Mouse (Mus musculus): ENCODE results near the gene Robo1.

Gene Robo1

DNA sequence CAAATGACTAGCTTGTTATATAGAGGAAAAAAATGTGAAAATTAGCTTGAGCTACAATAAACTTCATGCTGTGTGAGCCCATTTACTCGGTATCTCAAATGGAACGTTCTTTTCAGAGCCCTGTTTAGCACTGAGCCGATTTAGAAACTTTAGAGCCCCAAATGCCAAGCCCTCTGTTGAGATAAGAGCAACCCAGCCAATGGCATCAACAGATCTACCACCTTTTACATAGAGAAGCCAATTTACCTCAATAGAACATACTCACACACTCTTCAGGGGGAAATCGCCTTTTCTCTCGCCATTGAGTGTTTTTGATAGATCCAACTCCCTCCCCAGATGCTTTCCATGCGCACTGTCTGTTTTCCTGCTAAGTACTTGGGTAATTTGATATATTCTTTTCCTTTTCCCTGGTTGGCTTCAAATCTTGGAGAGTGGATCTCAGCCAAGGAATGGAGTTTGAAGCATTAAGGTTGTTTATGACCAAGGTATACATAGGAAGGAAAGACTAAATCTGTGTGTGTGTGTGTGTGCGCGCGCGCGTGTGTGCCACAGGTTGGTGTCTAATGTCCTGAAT lies 378.5 kb downstream of the Robo1 start:
- no peak for DNase-seq

DNA sequence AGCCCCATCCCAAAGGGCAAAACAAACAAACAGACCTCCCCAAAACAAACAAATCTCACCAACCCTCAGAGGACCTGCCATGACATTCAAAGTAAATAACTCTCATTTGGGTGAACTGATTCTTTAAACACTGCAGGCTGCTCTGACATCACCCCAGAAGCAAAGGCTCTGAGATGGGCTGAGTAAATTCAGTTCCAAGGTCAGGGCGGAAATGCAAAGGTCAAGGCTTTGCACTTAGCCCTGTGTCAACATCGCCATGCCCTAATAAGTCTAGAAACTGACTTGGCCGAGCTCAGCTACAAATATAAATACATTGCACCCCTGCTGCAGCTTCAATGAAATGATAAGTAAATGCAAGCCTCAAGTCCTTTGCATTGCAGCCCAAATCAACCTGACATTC lies 379.5 kb downstream of the Robo1 start:
- DNase-seq: no peak

DNA sequence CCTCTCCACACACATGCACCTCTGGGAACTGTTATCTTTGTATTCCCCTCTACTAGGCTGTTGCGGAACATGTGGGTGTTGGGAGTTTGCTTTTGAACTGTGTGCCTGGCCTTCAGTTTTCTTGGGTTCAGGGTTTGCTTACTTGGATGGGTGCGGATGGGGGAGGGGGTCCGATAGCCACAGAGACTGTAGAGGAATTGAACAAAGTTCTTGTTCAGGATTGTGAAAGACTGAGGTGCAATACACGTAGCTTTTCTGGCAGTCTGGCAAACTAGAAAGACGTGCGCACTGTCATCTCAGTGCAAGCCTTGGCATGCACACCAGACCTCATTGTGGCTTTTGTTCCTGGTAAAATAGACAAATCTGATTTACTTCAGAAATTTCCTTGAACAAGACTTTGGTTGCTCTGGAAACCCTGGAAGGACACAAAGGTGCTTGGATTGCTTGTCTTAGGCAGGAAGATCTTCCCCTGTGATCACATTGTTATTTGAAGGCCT lies 380.1 kb downstream of the Robo1 start:
- no peak for DNase-seq

DNA sequence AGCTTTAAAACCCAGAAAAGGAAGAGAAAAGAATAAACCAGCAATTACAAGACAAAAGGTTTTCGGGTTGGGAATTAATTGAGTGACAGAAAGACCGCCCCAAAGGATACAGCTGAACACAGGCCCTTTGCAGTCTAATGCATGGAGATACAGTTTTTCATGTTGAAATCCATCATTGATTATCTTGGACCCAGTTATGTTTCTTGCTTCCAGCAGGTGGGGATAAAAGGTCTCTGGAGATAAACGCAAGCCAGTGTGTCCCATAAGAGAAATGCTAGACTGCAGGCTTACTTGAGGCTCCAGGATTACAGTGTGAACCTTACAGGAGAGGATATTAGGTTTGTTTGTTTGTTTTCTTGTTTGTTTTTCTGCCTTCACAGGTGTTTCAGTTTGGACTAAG lies 383.8 kb downstream of the Robo1 start:
- peak in 1 of 2 experiments; percentile 30 for DNase-seq

DNA sequence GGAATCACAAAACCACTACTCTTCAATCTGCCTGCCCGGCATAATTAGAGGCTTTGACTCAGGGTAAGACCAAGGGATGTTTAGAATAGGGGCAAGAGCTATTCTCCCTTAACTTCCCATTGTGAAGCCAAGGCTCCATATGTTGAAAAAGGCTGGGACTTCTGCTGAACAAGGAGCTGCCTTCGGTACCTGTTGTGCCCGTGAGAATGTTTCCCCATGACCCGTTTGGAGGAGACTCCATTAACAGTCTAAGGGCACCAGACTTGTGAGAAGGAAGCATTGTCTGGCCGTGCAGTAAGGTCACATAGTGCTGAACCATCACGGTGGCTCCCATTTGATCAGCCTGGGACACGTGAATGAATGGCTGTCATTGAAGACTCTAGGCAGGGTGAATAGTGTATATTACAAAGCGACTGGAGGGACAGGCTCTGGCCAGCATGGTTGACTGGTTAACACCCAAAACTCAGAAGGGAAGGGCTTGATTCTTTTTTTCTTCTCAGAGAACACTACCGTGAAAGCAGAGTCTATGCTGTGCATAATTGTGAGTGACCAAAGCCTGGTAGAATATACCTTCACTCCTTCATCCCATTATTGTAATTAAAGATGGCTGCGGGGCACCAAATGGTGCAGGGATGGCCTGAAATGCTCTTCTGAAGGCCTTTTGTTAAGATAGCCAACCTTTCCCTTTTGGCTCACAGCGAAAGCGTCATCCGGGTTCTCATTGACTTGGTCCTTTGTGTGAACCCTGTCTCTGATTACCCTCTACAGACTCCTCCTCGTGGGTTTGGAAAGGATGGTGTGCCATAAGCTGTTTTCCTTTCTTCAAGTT lies 385.6 kb downstream of the Robo1 start:
- no peak for DNase-seq

DNA sequence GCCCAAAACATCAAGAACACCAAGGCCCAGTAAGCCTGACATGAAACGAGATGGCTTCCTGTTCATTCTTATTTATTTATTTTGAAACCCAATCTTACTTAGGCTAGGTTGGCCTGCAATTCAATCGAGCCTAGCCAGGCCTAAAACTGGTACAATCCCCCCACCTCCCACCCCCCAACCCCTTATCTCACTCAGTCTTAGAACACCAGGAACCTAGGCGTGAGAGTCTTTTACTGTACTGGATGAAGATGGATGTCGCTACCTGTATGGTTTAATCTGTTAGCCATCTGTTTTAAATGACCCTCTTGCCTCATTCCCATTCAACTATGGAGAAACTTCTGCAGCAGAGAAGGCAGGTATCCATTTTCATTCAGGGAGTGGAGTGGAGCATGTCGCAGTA lies 386.7 kb downstream of the Robo1 start:
- no peak for DNase-seq

DNA sequence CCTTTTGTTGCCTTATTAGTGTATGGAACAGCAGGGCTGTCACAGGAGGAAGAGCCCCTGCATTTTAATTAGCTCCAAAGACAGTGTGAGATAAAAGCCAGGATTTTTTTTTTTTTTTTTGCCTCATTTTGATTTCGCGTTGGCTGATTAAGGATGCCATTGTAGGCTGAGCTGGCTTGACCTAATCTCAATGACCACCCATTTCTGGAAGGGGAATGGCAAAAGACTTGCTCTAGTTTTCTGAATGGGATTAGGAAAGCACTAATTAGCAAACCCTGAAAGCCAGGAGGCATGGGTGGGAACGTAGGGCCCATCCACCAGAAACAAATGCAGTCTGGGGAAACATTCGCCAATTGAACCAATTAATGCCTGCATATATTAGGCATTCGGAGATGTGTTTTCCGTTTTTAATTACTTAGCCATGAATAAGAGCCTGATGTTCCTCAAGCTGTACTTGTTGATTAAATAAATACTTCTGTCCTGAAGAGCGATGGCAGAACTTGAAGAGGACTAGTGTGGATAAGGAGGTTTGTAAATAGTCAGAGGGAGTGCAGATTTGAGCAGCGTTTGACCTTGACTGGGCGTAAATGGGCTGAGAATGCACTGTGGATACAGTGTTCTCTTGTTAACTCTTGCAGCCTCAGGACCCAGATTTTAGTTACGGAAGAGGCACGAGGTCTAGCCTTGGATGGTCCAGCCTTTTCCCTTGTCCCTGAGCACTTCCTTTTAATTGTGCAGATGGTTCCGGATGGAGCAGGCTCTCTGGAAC lies 391.3 kb downstream of the Robo1 start:
- no peak for DNase-seq

DNA sequence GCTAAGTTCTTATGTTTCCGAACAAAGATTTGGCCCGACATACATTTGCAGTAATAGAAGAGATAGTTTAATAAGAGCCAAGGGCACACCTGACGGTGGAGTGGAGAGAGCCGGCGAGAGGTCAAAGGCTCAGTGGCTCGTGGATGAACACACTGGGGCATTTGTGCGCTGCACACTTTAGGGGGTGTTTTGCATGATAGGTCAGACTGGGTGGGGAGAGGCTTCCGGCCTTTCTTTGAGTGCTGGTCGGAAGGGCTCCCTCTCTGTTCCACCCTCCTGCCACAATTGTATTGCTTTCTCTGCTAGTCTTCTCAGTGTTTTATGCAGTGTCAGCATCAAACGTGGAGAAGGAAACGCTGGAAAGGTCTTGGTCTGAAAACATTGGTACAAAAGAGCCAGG lies 392.2 kb downstream of the Robo1 start:
- no peak for DNase-seq

DNA sequence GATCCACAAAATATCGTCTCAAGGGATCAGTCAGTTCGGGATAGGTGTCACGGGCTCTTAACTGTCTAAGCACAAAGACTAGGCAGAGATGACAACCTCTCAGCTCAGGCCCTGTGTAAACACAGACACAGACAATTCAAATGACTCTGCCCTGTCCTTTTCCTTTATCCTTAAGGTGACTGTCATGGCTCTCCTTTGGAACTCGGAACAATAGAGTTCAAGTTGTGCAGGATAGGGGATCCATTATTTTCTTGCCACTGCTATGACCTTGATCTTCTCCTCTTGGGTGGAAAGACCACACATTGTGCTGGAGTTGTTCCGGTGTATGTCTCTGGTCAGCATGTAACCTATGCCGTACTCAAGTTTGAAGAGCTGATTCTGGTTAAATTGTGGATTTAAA lies 395.4 kb downstream of the Robo1 start:
- DNase-seq: no peak

DNA sequence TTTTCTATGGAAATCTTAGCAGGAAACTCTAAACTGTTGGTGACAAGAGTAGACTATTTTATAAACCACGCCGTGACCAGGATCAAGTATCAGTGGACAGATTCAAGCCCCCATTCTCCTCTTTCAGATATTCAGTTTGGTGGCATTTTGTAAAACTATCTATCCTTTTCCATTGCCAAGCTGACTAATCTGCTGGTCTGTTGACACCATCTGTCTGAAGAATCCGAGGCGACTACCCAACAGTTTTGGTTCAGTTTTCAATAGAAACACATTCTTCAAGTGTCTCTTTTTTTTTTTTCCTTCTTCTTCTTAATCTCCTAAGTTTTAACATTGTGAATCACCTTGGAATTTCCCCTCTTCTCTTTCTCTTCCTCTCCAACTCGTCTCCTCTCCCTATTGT lies 397.7 kb downstream of the Robo1 start:
- DNase-seq: no peak

DNA sequence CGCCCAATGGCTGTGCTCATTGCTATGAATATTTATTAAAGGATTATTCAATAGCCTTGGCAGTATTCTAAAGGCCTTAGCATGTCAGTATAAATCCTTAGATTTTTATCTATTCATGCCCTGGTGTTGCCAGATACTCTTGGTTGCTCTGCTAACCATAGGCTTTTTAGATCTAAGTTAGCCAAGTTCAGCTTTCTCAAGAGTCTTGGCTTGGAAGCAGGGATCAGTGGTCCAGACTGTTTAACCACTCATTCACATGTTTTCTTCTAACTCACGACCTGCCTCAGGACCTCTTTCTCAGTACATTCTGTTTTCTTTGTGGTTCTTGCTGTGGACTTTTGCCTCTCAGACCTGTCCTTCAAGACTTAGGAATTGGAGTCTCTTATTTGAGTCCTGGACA lies 400.4 kb downstream of the Robo1 start:
- no peak for DNase-seq

DNA sequence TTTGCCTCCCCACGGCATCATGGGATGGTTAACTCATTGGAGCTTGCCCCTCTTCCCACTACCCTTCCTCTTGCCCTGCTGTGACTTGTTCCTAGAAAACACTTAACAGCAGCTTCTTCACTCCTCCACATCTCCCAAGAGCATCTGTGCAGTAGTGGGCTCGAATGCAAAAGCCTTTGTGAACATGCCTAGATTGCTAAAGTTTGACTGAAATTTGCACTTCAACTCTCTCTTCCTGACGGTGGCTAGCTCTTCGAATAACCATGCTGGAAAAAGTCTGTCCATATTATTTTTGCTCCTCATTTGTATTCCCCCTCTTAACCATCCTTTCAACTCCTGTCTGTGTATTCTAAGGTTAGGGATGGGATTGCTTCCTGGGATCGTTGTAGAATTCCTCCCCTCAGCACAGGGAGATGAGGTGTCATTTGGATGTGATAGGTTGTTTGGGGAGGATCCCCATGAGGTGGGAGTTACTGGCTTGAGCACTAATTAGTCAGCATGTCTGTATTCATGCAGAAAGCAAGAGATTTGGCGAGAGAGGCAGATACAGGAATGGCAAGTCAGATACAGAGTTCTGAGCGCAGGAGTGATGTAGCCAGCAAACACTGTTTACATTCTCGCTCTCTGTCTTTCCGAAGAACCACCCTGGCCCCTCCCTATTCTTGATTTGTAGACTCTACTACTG lies 409.2 kb downstream of the Robo1 start:
- DNase-seq: no peak

DNA sequence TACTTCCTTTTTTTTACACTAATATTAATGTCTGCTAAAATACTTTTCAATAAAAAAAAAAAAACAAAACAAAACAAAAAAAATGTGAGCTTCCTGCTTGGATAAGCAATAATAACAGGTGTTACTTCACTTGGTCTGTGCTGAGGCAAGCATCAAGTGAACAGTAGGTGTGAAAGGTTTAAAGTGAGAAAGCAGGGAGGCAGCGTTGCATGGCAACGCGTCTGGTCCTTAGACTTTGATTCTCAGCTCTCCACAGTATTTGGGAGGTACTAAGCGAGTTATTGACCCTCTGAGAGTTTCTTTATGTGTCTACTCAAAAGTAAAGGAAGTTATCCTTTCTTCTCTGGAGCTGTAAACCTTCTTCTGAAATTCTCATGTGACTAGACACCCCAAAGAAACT lies 411.0 kb downstream of the Robo1 start:
- DNase-seq: no peak

DNA sequence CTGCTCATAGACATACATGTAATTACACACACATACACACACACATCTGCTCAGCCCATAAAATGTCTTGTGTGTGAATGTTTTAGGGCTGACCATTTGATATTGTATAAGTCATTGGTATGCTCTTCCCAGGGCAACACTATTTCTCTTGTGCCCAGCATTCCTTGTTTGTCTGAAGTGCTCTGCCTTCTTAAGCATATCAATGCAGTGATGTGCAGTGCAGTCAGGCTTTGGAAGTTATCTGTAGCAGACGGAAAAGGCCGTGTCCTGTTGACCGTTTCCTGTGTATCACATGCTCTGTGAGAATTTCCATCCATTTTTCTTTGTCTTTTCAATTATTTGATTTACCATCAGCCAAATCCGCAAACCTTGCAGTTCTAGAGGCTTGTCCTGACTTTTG lies 412.9 kb downstream of the Robo1 start:
- no peak for DNase-seq

DNA sequence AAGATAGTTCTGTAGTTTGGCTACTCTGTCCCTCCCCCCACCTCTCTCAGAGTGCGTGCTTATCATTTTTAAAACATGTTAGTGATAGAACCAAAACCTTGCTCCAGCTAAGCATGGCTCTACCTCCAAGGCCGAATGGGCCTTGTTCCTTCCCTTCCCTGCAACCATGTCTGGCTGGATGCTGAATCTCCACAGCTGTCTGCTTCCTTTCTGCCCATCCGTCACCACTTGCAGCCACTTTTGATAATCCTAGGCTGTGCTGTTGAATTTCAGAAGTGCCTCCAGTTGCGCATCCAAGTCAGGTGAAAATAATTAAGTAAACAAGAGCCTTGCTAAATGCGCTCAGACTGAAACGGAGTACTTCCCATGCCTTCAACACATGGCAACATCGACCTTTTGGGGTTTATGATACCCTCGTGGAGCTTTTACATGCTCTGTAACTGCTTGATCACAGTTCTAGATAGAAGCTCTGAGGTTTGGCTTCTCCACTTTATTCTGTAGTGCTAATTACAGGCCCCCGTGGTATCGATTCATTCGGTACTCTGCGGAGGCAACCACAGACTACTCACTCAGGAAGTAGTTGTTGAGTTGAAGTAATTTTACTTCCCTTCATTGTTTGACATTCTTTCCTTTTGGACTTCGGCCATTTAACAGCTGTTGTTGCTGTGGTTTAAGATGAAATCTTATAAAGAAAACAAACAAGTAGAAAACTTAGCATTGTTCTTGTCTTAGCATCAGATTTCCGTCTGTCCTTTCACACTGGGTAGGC lies 413.8 kb downstream of the Robo1 start:
- no peak for DNase-seq

DNA sequence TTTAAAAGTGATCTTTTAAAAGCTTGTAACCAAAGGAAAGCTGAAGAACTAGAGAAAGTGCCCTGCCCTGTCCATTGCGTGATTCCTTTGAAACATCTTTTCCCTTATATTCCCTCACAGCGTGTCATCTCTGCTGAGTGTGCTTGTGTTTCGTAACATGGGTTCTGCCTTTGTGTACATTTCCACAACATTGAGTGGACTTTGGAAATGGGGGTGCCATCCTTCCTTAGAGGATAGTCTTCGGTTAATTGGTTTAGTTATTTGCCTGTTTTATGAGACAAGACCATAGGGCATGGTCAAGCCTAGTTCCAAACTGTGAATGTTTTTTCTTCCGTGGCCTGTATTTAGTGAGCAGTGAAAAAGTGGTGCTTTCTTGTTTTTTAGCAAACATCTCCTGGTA lies 426.1 kb downstream of the Robo1 start:
- no peak for DNase-seq

DNA sequence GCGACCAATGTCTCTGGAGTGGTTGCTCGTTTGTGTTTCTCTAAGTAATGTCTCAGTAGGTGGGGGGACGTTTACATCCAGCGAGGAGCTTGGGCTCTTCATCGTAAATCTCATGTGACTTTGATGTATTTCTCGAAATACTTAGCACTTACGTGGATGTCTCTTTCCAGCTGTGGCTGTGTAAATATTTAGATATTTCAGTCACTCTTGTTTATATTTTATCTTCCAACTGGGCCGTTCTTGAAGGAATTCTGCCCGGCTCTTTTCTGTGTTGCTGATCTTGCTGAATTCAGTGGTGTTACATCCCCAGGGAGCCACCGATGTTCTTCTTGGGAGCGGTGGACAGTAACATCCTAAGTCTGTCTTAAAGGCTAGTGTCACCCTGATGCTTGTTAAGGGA lies 427.1 kb downstream of the Robo1 start:
- DNase-seq: no peak

DNA sequence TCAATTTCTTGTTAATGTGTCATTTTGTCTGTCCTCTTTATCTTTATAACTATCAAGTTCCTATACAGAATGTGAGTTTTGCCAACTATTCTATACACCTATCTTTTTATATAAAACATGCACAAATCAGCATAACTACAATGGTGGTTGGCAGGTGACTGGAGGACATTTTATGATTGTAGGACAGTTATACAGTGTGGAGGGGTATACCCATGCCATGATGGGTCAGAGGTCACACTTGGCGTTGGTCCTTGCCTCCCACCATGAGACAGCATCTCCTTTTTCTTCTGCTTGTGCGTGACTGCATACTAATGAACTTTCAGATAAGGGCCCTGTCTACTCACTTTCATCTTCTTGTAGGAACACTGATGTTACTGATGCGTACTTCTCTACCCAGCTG lies 427.5 kb downstream of the Robo1 start:
- no peak for DNase-seq

DNA sequence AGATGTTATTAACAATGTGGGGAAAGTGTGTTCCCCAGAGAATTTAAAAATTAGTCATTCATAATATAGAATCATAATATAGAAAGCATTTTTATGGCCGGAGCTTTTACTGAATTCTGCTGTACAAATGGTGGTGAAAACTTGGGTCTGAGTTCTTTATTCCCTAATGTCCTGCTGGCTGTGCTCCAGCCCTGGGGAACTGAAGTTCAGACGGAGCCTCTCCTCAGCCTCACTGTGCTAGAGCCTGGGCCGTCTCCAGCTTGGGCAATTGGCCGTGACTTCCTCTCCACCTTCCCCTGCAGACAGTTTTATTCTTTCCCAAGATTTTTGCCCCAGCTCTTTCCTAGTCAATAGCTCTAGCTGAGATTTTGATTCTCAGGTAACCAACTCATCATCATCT lies 429.0 kb downstream of the Robo1 start:
- peak; percentile 43 to 59 for DNase-seq

DNA sequence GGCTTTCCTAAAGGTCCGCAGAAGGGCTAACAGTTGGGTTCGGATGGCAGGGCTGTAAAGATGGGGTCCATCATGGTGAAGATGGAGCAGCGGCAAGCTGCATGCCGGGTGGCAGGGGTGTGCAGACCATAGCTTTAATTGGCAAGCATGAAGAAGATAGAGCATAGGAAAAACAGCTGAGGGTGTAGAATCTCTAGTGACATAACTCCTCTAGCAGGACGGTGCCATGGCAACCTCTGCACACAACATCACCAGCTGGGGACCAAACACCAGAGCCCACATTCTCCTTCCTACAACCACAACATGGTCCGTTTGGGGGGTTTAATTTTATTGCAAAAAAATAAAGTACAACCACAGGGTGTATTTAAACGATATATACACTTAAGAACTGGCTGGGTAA lies 432.1 kb downstream of the Robo1 start:
- DNase-seq: no peak

DNA sequence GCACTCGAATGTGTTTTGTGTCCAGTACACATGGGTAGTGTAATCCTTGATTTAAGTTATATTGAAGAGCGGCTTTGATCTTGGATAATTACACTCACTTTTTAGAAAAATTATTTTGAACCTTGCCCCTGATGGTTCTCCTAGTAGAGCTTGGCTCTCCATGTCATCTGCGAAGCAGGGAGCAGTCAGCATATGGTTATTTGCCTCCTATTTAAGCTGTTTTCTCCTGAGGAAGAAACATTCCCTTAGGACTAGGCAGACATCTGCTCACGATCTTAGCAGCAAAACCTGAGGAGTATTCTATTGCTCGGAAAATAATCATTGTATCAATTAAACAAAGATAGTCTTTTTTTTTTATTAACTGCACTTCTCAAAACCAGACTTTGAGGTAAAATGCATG lies 439.6 kb downstream of the Robo1 start:
- peak in 1 of 2 experiments; percentile 25 for DNase-seq

DNA sequence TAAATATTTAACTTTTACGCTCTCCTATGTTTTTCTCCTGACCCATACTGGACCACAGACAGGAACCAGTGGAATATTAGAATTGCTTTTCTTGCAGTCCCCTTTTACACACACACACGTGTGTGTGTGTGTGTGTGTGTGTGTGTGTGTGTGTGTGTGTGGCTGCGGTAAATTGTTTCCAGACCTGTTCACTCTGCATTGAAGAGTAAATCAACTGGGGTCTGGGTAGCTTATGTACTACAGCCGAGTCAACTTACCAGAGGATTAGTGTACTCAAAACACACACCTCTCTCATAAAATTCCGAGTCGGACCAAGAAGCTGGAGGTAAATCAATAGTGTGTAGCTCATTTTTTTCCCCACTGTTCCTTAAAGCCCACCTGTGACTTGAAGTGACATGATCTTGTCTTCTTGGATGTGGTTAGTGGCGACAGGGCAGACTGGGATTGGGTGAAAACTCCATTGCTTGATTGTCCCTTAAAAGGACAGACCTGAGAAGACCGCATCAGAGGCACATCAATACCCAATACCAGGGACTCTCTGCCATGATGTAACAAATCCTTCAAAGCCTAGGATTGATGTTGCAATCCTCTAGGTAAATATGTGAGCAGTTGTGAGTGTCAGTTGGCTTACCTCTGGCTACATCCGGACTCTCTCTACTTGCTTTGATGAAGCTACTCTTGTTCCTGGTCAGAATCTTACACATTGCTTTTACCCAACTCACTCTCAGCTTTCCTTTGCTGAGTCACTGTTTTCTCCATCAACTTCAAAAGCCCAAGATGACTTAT lies 457.2 kb downstream of the Robo1 start:
- no peak for DNase-seq
